Mouse (Mus musculus) CH12.LX (cell line): ENCODE measurements around the gene Cpsf6.

Experiments
- CHD1 ChIP-seq: IDR thresholded peaks from 2 replicates; pipeline ENCODE4 v1.6.1; 2012; ENCODE audit warnings: low read depth, low read length, improper control_type of control experiment, inconsistent platforms
- CTCF ChIP-seq, 2 experiments: IDR thresholded peaks in 1 of 2; conservative IDR thresholded peaks in 1 of 2; 2 replicates each; pipeline ENCODE4 v1.5.1; 2011 to 2012; ENCODE audit warnings: low read depth in 2 of 2, low read length in 2 of 2, improper control_type of control experiment in 1 of 2, inconsistent platforms in 1 of 2, mild to moderate bottlenecking in 1 of 2, moderate library complexity in 1 of 2
- E2F4 ChIP-seq: IDR thresholded peaks from 2 replicates; pipeline ENCODE4 v1.6.1; 2011; ENCODE audit warnings: low read depth, low read length, improper control_type of control experiment; ENCODE audit not compliant: insufficient replicate concordance
- EP300 ChIP-seq: IDR thresholded peaks from 2 replicates; pipeline ENCODE4 v1.6.1; 2011; ENCODE audit warnings: low read length, improper control_type of control experiment
- MAX ChIP-seq: IDR thresholded peaks from 2 replicates; pipeline ENCODE4 v1.6.1; 2011; ENCODE audit warnings: low read length, improper control_type of control experiment
- MAZ ChIP-seq: IDR thresholded peaks from 2 replicates; pipeline ENCODE4 v1.6.1; 2012; ENCODE audit warnings: low read depth, mild to moderate bottlenecking, inconsistent platforms, low read length, improper control_type of control experiment, moderate library complexity
- USF1 ChIP-seq: IDR thresholded peaks from 2 replicates; pipeline ENCODE4 v1.6.1; 2014; ENCODE audit warnings: low read depth, mild to moderate bottlenecking, inconsistent platforms, low read length, improper control_type of control experiment

DNA sequence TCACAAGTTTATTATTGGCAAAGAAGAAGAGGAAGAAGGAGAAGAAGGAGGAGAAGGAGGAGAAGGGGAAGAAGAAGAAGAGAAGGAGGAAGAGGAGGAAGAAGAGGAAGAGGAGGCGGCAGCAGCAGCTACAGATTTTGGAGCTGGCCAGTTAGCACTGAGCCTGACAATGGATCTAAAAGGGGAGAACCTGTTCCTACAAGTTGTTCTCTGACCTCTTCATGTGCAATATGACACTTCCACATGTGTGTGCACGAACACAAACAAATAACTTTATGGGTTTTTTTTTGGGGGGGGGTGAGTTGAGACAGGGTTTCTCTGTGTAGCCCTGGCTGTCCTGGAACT lies 5.2 kb upstream of the Cpsf6 start:
- TF ChIP-seq CTCF (conservative IDR thresholded peaks at IDR 0.05 in 1 of 2, IDR thresholded peaks at IDR 0.05 in 1 of 2; ENCODE audit: low read depth in 2 of 2, low read length in 2 of 2): no peak
- no peak for TF ChIP-seq USF1
- no peak for TF ChIP-seq CHD1
- TF ChIP-seq E2F4: no peak
- no peak for TF ChIP-seq MAX
- TF ChIP-seq MAZ: no peak
- no peak for TF ChIP-seq EP300
